Mouse (Mus musculus) small intestine, adult 2 months (tissue): ENCODE results near the gene Fkbp1a. TPM values are rescaled to one million over a fixed set of nuclear protein-coding genes. Genes with fewer than 3 reads are reported as not detected.

Experiments used
- H3K27ac ChIP-seq: fragments of 200-500 bp; 2 replicates; pipeline ENCODE4 v1.5.1; 2012; ENCODE audit warnings: low read depth, low read length, control low read depth, inconsistent platforms; ENCODE audit not compliant: insufficient read depth
- H3K27me3 ChIP-seq: fragments of 200-500 bp; 2 replicates; pipeline ENCODE4 v1.6.1; 2012; ENCODE audit warnings: mild to moderate bottlenecking, moderate library complexity, low read length, inconsistent platforms; ENCODE audit not compliant: control insufficient read depth, insufficient read depth
- H3K36me3 ChIP-seq: fragments of 200-500 bp; 2 replicates; pipeline ENCODE4 v1.6.1; 2012; ENCODE audit warnings: mild to moderate bottlenecking, low read length, control low read depth, inconsistent platforms; ENCODE audit not compliant: control insufficient read depth, insufficient read depth
- H3K4me1 ChIP-seq: fragments of 200-500 bp; 2 replicates; pipeline ENCODE4 v1.6.1; 2012; ENCODE audit warnings: low read length, inconsistent platforms, mixed read lengths; ENCODE audit not compliant: control insufficient read depth, insufficient read depth, insufficient read length
- H3K4me3 ChIP-seq: fragments of 200-500 bp; 2 replicates; pipeline ENCODE4 v1.5.1; 2012; ENCODE audit warnings: low read depth, mild to moderate bottlenecking, control low read depth, inconsistent platforms, low read length, moderate library complexity
- CTCF ChIP-seq: fragments of 200-500 bp; IDR thresholded peaks from 2 replicates; pipeline ENCODE4 v1.5.1; 2012; ENCODE audit warnings: low read depth, mild to moderate bottlenecking, control low read depth, inconsistent platforms, low read length, moderate library complexity, mixed read lengths; ENCODE audit not compliant: insufficient replicate concordance, insufficient read length; ENCODE audit errors: extremely low read depth
- POLR2A ChIP-seq: fragments of 200-500 bp; IDR thresholded peaks from 2 replicates; pipeline ENCODE4 v1.6.1; 2012; ENCODE audit warnings: low read depth, mild to moderate bottlenecking, control low read depth, inconsistent platforms, low read length, moderate library complexity
- WGBS: fragments of 180-500 bp; shearing (Covaris S2); methylation state at CpG from one replicate; pipeline ENCODE4 v1.1.7; 2018; 5-methylcytosine and 5-hydroxymethylcytosine counted together
- polyA plus RNA-seq: library from polyadenylated mRNA; depleted of rRNA; stranded (reverse); fragments of >200 nt; gene quantifications from 2 replicates; pipeline ENCODE4 v1.2.3, GENCODE M21; 2012

Fkbp1a gene
- polyA plus RNA-seq, 1 experiment = 65.0 TPM

DNA sequence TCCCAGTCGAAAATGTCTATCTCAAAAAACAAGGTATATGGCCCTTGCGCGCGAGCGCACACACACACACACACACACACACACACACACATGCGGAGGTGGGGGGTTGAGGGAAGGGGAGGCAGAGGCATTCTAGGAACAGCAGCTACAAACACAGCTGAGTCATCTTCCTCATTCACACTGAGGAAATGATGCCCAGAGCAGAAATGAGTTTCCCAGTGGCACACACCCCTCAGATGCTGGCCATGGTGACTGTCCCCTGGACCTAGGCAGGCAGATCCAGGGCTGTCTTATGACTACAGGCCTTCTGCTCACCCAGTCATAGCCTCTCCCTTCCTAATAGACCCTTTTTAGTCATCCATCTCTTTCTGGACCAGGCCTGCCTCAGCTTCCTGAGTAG lies 8.7 kb upstream of the Fkbp1a start:
- Histone ChIP-seq H3K27me3 (no peaks in the 10 kb centered on the region), H3K4me1 (peaks cover 12% of the 10 kb centered on the region), H3K4me3 (no peak overlapping the region), H3K27ac (no peak overlapping the region), H3K36me3 (no peaks in the 10 kb centered on the region)
- TF ChIP-seq CTCF (no peak), POLR2A (no peak)
- WGBS = 76% methylated on average over 6 of the region's 6 CpGs

DNA sequence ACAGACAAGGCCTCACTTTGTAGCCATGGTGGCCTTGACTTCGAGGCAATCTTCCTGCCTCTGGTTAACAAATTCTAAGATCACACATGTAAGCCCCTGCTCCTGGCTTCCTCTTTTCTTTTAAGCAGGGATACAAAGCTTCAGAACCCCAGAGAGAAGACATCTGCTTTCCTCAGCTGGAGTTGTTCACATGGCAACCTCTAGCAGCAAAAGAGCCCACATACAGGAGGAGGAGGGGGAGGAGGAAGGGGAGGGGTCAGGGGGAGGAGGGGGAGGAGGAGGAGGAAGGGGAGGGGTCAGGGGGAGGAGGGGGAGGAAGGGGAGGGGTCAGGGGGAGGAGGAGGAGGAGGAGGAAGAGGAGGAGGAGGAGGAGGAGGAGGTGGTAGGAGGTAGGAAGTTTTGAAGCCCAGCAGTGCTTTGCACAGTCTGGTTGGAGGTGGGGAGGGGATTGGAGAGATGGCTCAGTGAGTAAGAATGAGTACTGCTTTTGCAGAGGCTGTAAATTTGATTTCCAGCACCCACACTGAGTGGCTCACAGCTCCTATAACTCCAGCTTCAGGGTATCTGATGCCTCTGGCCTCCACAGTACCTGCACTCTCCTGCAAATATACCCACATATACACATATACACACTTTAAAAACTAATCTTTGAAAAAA lies 6.2 kb upstream of the Fkbp1a start:
- WGBS = 17% methylated on average over 1 of the region's 1 CpGs
- Histone ChIP-seq H3K36me3 (no peaks in the 10 kb centered on the region), H3K4me1 (peaks cover 4% of the 10 kb centered on the region), H3K27me3 (no peaks in the 10 kb centered on the region), H3K4me3 (no peak overlapping the region), H3K27ac (peak overlapping the region; percentile 27; the same call in 1 of the 2 replicates)
- no peak for TF ChIP-seq CTCF
- TF ChIP-seq POLR2A = no peak

DNA sequence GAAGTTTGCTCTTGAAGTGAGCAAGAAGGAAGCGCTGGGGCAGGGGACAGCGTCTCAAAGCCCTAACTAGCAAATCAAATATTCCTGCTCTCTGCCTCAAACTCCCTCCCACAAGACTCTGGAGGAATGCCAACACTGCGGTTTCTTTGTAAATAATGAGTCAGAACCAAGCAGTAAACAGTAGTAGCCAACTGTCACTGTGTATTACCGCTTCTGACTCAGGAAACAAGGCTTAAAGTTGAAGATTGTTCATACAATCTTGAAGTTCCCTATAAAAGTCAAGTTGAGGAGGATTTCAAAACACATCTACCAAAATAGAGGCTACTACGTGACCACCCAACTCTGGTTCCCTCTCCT lies 5.7 kb upstream of the Fkbp1a start:
- WGBS = 5% methylated on average over 5 of the region's 5 CpGs
- Histone ChIP-seq H3K4me3 (no peak overlapping the region), H3K27ac (peak overlapping the region; percentile 51), H3K36me3 (no peaks in the 10 kb centered on the region), H3K4me1 (peaks cover 4% of the 10 kb centered on the region), H3K27me3 (no peaks in the 10 kb centered on the region)
- no peak for TF ChIP-seq CTCF
- no peak for TF ChIP-seq POLR2A

DNA sequence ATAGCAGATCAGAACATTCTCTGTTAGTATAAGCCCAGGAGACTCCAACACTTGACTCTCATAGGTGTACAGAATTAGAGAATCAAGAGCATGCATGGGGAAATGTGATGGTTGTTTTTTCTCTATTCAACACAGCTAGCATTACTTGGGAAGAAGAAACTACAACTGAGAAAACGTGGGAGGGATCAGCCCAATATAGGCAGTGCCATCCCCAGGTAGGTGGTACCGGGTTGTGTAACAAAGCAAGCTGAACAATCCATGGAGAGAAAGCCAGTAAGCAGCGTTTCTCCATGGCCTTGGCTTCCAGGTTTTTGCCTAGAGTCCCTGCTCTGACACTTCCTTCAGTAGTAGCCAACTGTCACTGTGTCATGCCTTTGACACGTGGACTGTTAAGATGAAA lies 3.6 kb upstream of the Fkbp1a start:
- no peaks in the 10 kb centered on the region for H3K27me3 ChIP-seq
- H3K27ac ChIP-seq = no peak overlapping the region
- WGBS = 78% methylated on average over 4 of the region's 4 CpGs
- no peak overlapping the region for H3K4me3 ChIP-seq
- no peaks in the 10 kb centered on the region for H3K36me3 ChIP-seq
- no peak for TF ChIP-seq CTCF
- TF ChIP-seq POLR2A = no peak
- peaks cover 7% of the 10 kb centered on the region for H3K4me1 ChIP-seq

DNA sequence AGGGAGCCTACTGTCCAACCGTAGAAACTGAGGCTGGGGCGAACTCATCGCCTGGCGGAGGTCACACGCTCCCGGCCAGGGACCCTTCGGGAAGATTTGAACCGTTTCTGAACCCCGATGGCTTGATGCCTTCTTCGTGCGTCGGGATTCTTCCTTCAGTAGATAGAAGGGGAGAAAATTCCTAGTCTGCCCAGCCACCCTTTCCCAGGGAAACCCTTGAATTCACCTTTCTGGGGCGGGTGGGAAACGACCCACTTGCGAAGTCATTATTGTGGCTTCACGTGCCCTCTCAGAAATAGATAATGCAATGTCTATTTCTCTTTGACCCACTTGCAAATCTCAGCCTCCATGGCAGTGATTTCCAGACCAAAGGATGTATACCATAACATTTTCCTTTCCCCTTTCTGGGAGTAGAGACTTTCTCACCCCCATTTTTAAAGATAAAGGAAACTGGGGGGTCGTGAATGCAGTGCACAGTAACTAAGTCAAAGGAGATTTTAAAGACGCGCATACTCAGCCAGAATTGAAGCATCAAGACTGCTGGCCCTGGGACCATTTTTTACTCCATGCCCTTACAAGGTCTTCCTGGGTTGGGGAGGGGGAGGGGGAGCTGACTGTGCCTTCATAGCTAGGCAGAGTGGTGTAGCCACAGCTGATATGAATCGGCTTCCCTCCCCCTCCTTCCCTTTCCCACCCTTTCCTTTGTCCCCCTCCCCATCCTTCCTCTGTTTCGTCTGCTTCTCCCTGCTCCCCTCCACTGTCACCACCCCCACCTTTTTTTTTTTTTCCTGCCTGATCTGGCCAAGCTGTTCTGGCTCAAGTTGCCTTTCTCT lies 996 bp downstream of the Fkbp1a start:
- TF ChIP-seq CTCF = no peak
- no peak for TF ChIP-seq POLR2A
- Histone ChIP-seq H3K27ac (peak overlapping the region; percentile 93), H3K36me3 (peaks cover 9% of the 10 kb centered on the region; the same call in 1 of the 2 replicates), H3K4me1 (peaks cover 26% of the 10 kb centered on the region; the same call in 1 of the 2 replicates), H3K4me3 (peak overlapping the region; percentile 100), H3K27me3 (no peaks in the 10 kb centered on the region)
- 5% methylated on average over 21 of the region's 21 CpGs for WGBS

DNA sequence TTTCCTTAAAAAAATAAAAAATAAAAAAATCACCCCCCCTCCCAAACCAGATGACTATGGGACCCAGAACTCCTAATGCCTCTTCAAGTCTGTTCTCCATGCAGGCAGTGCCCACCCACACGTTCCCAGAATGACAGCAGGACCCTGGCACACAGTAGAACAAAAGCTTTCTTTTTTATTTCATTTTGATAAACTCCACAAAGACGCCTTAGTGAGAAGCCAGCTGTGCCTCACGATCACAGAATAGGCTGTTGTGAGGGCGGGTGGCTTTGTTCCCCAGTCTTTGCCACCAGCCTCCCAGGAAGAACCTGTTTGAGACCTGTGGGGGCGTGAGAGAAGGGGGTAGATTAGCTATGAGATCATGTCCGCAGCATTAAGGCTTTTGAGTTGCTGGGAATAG lies 2.4 kb downstream of the Fkbp1a start:
- no peak for TF ChIP-seq CTCF
- TF ChIP-seq POLR2A = no peak
- no peak overlapping the region for H3K27ac ChIP-seq
- WGBS = 68% methylated on average over 6 of the region's 6 CpGs
- H3K27me3 ChIP-seq = no peaks in the 10 kb centered on the region
- H3K4me3 ChIP-seq = no peak overlapping the region
- H3K4me1 ChIP-seq = peaks cover 34% of the 10 kb centered on the region
- peaks cover 9% of the 10 kb centered on the region; the same call in 1 of the 2 replicates for H3K36me3 ChIP-seq

DNA sequence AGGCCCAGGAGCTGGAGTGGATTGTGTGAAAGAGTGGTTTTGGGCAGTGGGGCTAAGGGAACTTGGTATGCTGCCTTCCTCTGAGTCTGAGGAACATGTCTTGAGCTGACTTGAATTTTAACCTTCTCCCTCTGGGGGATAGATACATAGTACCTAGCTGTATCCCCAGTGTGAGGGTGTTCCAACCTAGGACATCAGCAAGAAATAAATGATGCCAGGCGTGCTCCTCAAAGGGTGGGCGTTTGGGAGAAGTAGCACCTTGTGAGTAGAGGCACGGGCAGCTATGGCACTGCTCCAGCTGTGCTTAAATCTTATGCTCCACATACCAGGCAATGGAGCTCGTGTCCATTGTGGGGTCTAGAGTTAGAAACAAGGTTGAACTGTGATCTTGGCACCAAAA lies 4.3 kb downstream of the Fkbp1a start:
- TF ChIP-seq POLR2A (no peak), CTCF (no peak)
- 85% methylated on average over 4 of the region's 4 CpGs for WGBS
- H3K4me1 ChIP-seq = peaks cover 34% of the 10 kb centered on the region
- H3K4me3 ChIP-seq = no peak overlapping the region
- H3K27me3 ChIP-seq = no peaks in the 10 kb centered on the region
- peaks cover 15% of the 10 kb centered on the region; the same call in 1 of the 2 replicates for H3K36me3 ChIP-seq
- no peak overlapping the region for H3K27ac ChIP-seq
